Mouse (Mus musculus) megakaryocyte, embryonic 14.5 days (primary cell): Measurements from ENCODE around the gene Zfp784.

Experiments
- FLI1 ChIP-seq: IDR thresholded peaks from 2 replicates; pipeline ENCODE4 v1.6.1; 2012; ENCODE audit warnings: low read length, inconsistent platforms, mixed read lengths
- GATA1 ChIP-seq: IDR thresholded peaks from 3 replicates; pipeline ENCODE4 v1.6.1; 2012; ENCODE audit warnings: mixed read lengths, low read length, inconsistent platforms, borderline replicate concordance

GRCm38 (mm10) chr7:5086921-5087440, 48.7 kb upstream of the Zfp784 start:
- TF ChIP-seq GATA1 (no peak), FLI1 (no peak)
